Mouse (Mus musculus) layer of hippocampus, adult 2 months (tissue): ENCODE data around the gene Fgd5. TPM values are rescaled to one million over a fixed set of nuclear protein-coding genes. Genes with fewer than 3 reads are reported as not detected.
"Not testable (repeated sequence)": the region's sequence is repeated elsewhere in the genome, so short reads cannot be mapped to it uniquely, and the experiment has no call there.

ENCODE experiments used
- DNase-seq, 2 experiments: peaks; one replicate each; pipeline ENCODE4 v3.0.0; 2022; ENCODE audit warnings: low spot score in 2 of 2
- H3K27ac ChIP-seq: fragments of 200-600 bp; 2 replicates; pipeline ENCODE4 v1.8.1; 2022
- H3K4me3 ChIP-seq: fragments of 200-600 bp; 2 replicates; pipeline ENCODE4 v1.8.1; 2022; ENCODE audit warnings: mild to moderate bottlenecking
- CTCF ChIP-seq: fragments of 200-600 bp; conservative IDR thresholded peaks from 2 replicates; pipeline ENCODE4 v1.8.1; 2022; ENCODE audit warnings: antibody characterized with exemption, mild to moderate bottlenecking, moderate library complexity
- total RNA-seq, 2 experiments: library from RNA; stranded (reverse); gene quantifications; 2 replicates each; pipeline ENCODE4 v1.2.3; 2021

Gene Fgd5
- total RNA-seq, 2 experiments from 2014 or later: 4.3 to 5.7 TPM

DNA sequence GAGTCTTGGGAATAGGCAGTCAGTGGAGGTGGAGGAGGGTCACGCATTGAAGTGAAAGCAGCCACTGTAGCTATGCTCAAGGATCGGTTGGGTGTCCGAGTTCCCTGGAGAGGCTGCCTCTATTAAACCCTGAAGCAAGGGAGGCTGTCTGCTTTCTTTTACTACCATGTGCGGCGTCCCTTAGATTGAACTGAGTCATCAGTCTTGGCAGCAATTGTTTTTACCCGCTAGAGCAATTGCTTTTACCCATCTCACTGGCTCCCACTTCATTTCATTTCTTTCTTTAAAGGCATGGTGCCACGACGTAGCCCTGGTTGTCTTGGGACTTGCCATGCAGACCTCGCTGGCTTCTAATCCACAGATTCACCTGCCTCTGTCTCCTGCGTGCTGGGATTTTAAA lies 85.4 kb downstream of the Fgd5 start:
- peak in 1 of 2 experiments; percentile 39 for DNase-seq
- no peak overlapping the region for H3K27ac ChIP-seq
- no peak for TF ChIP-seq CTCF
- no peak overlapping the region for H3K4me3 ChIP-seq

DNA sequence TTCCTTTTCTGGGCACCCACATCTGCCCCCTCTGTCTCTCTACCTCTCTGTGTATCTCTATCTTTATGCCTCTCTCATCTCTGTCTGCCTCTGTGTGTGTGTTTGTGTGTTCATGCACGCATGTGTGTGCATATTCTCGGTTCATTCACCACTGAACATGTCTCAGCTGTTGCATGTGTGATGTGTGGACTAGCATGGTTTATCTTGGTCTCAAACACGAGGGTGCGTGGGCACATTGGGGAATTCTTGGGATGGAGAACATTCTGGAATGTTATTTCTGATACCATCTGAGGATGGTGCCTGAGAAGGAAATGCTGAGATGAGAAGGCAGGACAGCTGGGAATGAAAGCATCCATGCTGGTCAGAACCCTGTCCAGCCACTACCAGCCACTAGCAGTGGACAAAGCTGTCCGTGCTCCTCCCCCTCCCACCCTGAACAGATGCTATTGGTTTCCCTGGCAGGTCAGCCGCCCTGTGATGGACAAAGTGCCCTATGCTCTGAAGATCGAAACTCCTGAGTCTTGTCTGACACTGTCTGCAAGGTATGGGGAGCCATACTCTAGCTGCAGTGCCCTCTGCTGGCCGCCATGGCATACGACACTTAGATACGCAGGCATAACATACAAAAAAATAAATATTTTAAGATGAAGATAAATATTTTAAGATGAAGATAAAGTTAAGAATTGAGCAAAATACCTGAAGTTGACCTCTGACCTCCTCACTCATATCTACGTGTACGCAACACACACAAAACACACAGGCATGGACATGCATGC lies 87.2 kb downstream of the Fgd5 start:
- H3K27ac ChIP-seq: no peak overlapping the region
- DNase-seq: peak in 1 of 2 experiments; percentile 40
- TF ChIP-seq CTCF: peak; percentile 89
- no peak overlapping the region for H3K4me3 ChIP-seq

DNA sequence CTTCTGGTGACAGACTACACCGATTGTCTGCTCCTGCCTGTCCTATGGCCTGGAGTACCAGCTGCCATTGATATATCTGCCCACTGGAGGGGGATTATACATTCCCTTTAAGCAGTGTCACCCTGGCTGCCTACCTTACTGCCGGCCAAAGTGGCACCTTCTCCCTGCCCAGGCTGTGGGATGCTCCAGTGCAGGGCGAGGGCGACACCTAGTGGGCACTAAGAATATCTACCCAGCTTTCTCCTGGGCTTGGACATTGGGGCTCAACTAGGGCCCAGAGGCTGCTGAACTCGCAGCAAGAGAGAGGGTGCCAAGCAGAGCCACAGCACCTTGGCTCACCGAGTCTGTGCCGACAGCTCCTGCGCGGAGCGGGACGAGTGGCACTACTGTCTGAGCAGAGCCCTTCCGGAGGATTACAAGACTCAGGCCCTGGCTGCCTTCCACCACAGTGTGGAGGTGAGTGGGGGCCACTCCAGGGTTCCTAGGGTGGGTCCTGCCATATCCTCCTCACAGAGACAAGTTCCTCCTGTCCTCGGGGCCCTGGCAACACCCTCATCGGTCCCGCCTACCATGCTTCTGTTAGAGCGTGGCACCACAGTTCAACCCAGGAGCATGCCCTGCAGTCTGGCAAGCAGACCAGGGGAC lies 88.6 kb downstream of the Fgd5 start:
- no peak overlapping the region for H3K27ac ChIP-seq
- peak; percentile 94 for TF ChIP-seq CTCF
- H3K4me3 ChIP-seq: no peak overlapping the region
- DNase-seq: peak; percentile 56 to 83

- no peak for TF ChIP-seq CTCF
- H3K4me3 ChIP-seq: no peak overlapping the region
- H3K27ac ChIP-seq: no peak overlapping the region
- DNase-seq: no peak
Measured at GRCm38 (mm10) chr6:92071121-92071839, 92.6 kb downstream of the Fgd5 start.

DNA sequence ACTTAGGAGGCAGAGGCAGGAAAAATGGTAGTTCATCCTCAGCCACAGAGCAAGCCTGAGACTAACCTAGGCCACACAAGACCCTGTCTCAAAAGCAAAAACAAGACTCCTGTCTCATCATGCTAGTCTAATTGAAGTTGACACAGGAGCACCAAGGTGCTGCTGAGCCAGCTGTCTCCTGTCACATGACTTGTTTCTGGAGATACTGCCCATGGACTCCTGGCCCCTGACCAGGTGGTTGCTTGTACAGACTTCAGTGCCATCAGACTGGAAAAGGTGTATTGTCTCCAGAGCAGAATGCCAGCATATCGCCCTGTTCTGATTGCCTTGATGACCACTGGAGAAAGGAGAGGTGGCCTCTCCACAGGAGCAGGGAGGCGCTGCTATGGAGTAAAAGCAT lies 102.1 kb downstream of the Fgd5 start:
- H3K4me3 ChIP-seq: no peak overlapping the region
- DNase-seq: no peak
- TF ChIP-seq CTCF: no peak
- H3K27ac ChIP-seq: no peak overlapping the region

GRCm38 (mm10) chr6:92082756-92083155 lies 104.1 kb downstream of the Fgd5 start:
- no peak for DNase-seq
- Histone ChIP-seq H3K27ac (no peak overlapping the region), H3K4me3 (no peak overlapping the region)
- TF ChIP-seq CTCF: no peak

DNA sequence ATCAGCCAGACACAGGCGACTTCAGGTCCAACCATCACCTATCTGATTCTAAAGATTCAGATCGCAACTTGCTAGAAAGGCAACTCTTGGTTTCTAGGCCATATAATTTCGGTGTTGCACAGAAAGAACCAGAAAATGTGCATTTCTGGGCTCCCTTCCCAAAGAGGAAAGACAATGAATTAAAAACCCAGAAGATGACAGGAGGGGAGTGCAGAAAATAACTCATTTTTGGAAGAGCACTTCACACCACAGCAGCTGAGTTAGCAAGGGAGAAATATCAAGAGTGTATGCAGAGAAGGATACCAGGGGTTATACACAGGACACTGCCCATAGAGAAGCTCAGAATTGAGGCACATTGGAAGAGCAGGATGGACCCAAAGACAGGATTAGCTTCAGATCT lies 106.3 kb downstream of the Fgd5 start:
- Histone ChIP-seq H3K27ac (no peak overlapping the region), H3K4me3 (no peak overlapping the region)
- TF ChIP-seq CTCF: no peak
- no peak for DNase-seq

DNA sequence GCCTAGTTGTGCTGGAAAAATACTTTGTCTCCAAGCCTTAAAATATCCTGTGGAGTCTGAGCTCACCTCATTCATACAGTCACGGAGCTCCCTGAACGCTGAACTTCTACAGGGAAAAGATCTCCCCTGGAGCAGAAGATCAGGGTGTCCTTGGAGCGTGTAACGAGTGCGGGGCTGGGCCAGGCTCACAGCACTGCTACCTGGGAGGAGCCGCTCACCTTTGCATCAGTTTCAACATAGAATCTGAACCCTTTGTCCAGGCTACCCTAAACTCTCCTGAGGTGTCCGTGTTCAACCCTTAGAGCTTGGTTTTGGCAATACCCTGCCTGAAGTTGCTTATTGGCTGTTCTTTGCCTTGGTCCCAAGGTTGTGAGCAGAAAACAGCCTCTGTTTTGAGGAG lies 110.5 kb downstream of the Fgd5 start:
- H3K4me3 ChIP-seq, H3K27ac ChIP-seq, DNase-seq: not testable (repeated sequence)

- H3K27ac ChIP-seq: no peak overlapping the region
- no peak for DNase-seq
- peak overlapping the region; percentile 69; the same call in 1 of the 2 replicates for H3K4me3 ChIP-seq
- TF ChIP-seq CTCF: no peak
Measured at GRCm38 (mm10) chr6:92089982-92090381, 111.3 kb downstream of the Fgd5 start.

DNA sequence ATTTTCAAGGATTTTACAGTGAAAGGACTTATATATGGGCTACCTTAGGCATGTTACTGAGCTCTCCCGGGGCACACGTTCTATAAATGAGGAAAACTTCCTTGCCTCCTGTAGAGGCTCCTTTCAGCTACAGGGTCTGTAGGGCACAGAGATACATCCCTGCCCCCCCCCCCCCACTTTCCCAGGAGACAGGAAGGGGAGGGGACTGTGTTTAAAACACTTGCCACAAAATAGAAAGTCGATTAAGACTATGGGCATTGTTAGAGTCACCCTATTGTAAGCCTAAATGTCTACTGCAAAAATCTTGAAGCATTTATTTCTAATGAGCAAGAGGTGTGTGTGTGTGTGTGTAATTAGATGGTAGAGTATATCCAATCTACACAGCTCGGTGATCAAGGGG lies 111.8 kb downstream of the Fgd5 start:
- Histone ChIP-seq H3K27ac (peak overlapping the region; percentile 98), H3K4me3 (peak overlapping the region; percentile 69)
- no peak for TF ChIP-seq CTCF
- no peak for DNase-seq

- no peak for TF ChIP-seq CTCF
- Histone ChIP-seq H3K27ac (peak within 1 kb of the TSS; percentile 98), H3K4me3 (peak within 1 kb of the TSS; percentile 69)
- peak; percentile 87 for DNase-seq
Measured at GRCm38 (mm10) chr6:92091130-92091591, 112.5 kb downstream of the Fgd5 start, which contains the start of gene Nr2c2. Nr2c2 (plus strand) TSS chr6:92091390.

DNA sequence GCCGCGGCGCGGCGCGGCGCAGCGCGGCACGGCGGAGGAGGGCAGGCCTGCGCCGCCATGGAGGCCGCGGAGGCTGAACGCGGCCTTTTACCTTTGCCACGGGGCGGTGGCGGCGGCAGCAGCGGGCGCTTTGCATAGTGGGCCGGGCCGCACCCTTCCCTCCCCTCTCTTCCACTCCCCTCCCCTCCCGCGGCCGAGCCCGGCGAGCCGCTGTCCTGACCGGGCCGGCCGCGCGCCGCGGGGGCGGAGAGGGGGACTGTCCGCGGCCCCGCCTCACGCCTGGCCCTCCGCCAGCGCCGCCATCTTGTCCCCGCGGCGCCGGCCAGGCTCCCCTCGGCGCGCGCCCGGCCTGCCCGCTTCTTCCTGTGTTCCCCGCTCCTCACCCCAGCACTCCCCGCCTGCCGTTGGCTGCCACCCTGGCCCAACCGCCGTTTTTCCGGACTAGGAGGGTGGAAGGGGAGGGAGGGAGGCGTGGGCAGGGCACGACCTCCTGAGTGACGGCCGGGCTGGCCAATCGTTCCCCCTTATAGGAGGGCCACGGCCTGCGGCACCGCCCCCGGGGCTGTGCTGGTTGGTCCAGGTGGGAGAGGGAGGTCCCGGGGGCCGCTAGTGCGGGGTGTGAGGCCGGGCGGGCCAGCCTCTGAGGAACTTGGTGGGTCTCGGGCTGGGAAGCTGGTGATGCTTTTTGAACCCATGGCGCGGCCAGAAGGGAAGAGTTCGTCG lies 113.2 kb downstream of the Fgd5 start:
- DNase-seq: peak; percentile 99 to 100
- no peak for TF ChIP-seq CTCF

DNA sequence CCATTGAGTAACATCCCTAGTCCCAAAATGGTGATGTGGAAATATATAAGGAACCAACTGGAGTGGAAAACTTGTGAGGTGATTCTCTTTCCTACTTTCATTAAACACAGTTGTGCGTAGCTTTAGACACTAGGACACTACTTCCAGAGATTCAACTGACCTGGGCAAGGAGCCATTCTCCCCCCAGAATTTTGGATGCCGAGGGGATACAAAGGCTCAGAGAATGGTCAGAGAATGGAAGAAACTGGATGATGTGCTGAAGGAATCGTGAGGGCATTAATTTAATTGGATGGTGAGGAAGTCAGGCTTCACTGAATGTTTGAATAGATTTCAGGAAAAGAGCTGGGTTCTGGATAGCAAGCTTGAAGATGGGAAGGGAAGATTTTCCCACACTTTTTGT lies 114.1 kb downstream of the Fgd5 start:
- TF ChIP-seq CTCF: no peak
- peak overlapping the region; percentile 98 for H3K27ac ChIP-seq
- no peak for DNase-seq
- peak overlapping the region; percentile 69 for H3K4me3 ChIP-seq

More for the DNA sequence above, 113.2 kb downstream of the Fgd5 start:
- peak overlapping the region; percentile 69 for H3K4me3 ChIP-seq
- H3K27ac ChIP-seq: peak overlapping the region; percentile 98
